Mouse (Mus musculus) heart, embryonic 11.5 days (tissue): ENCODE measurements at regions not wholly inside any gene's neighbourhood (a gene's known extent, or its start where the extent isn't known, plus 50 kb on each side); places are given as distances from the start of the nearest gene placed in this dataset.
A peak's percentile ranks its signal among the peaks of the same experiment; 100 is the strongest.

Source experiments
- ATAC-seq: fragments of 200-750 bp; cut with Nextera tagmentation; replicated peaks from 2 replicates; pipeline ENCODE4 v1.8.0; 2017; ENCODE audit warnings: moderate library complexity; ENCODE audit not compliant: insufficient number of reproducible peaks, low FRiP score, low TSS enrichment
- H3K27ac ChIP-seq: fragments of 300-500 bp; sonication (generic); 2 replicates; pipeline ENCODE4 v1.5.1; 2014; ENCODE audit warnings: mild to moderate bottlenecking, low read depth, low read length
- H3K27me3 ChIP-seq: fragments of 300-500 bp; sonication (generic); 2 replicates; pipeline ENCODE4 v1.6.1; 2014; ENCODE audit warnings: mild to moderate bottlenecking, low read length, mixed read lengths; ENCODE audit not compliant: control insufficient read depth, insufficient read depth
- H3K36me3 ChIP-seq: fragments of 300-500 bp; sonication (generic); 2 replicates; pipeline ENCODE4 v1.6.1; 2014; ENCODE audit warnings: mild to moderate bottlenecking, low read length, moderate library complexity, mixed read lengths; ENCODE audit not compliant: control insufficient read depth, insufficient read depth
- H3K4me1 ChIP-seq: fragments of 300-500 bp; sonication (generic); 2 replicates; pipeline ENCODE4 v1.6.1; 2014; ENCODE audit warnings: low read length; ENCODE audit not compliant: control insufficient read depth, insufficient read depth
- H3K4me2 ChIP-seq: fragments of 300-500 bp; sonication (generic); 2 replicates; pipeline ENCODE4 v1.6.1; 2014; ENCODE audit warnings: mild to moderate bottlenecking, moderate library complexity
- H3K4me3 ChIP-seq: fragments of 300-500 bp; sonication (generic); 2 replicates; pipeline ENCODE4 v1.5.1; 2014; ENCODE audit warnings: low read depth, low read length
- H3K9ac ChIP-seq: fragments of 300-500 bp; sonication (generic); 2 replicates; pipeline ENCODE4 v1.6.1; 2014; ENCODE audit warnings: mild to moderate bottlenecking, low read depth, low read length, moderate library complexity
- H3K9me3 ChIP-seq: fragments of 300-500 bp; sonication (generic); replicated peaks from 2 replicates; pipeline ENCODE4 v1.6.1; 2016; ENCODE audit warnings: low read length; ENCODE audit not compliant: control insufficient read depth
- WGBS: fragments of 180-500 bp; shearing (Covaris S2); extraction: QIAGEN DNeasy Blood & Tissue Kit; methylation state at CpG from one replicate; pipeline ENCODE4 v1.1.7; 2014; ENCODE audit not compliant: insufficient replicate concordance; 5-methylcytosine and 5-hydroxymethylcytosine counted together

DNA sequence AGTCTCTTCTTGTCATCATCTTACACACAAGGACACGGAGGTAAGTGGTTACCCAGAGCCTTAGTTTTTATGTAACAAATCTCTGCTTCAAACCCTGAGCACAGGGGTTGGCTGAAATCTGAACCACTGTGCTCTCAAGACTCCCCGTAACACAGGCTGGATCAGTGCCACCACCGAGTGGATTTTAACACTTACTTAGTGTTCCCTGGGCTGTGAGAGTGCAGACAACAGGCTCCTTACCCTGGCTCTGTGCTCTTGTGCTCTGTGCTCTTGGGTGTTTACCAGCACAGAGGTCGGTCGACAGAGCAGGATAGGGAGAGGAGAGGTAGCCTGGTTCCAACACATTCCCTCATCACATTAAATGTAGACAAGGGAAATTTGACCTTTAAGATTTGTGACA is 134.9 kb downstream of the Cartpt start:
- Histone ChIP-seq H3K27ac (no peak overlapping the region), H3K4me3 (no peak overlapping the region), H3K27me3 (no peaks in the 10 kb centered on the region), H3K4me2 (no peak overlapping the region), H3K36me3 (no peaks in the 10 kb centered on the region), H3K9ac (no peak overlapping the region), H3K9me3 (no peaks in the 10 kb centered on the region), H3K4me1 (peaks cover 17% of the 10 kb centered on the region)
- WGBS, result 28% methylated on average over 5 of the region's 5 CpGs
- no peak for ATAC-seq

DNA sequence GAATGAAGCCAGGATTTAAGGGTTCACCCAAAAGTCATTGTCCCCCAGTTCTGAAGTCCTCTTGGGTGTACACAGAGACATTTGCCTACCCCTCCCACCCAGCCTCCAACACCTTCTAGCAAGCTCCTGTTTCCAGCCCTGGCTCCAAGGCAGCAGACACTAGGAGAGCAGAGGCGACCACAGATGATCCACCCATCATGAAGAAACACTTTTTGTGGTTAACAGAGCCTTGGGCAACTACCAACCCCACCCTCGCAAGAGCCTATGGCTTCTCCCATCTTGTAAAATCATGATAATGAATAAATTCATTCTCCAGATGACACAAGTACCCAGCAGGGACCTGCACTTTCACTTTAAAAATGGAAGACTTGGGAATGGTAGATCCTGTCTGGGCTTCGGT is 136.1 kb downstream of the Cartpt start:
- no peak overlapping the region for H3K4me3 ChIP-seq
- ATAC-seq, result no peak
- H3K4me2 ChIP-seq, result no peak overlapping the region
- H3K27ac ChIP-seq, result no peak overlapping the region
- no peaks in the 10 kb centered on the region for H3K9me3 ChIP-seq
- H3K36me3 ChIP-seq, result no peaks in the 10 kb centered on the region
- peaks cover 19% of the 10 kb centered on the region for H3K4me1 ChIP-seq
- no peaks in the 10 kb centered on the region for H3K27me3 ChIP-seq
- H3K9ac ChIP-seq, result no peak overlapping the region
- 90% methylated on average over 3 of the region's 3 CpGs for WGBS

DNA sequence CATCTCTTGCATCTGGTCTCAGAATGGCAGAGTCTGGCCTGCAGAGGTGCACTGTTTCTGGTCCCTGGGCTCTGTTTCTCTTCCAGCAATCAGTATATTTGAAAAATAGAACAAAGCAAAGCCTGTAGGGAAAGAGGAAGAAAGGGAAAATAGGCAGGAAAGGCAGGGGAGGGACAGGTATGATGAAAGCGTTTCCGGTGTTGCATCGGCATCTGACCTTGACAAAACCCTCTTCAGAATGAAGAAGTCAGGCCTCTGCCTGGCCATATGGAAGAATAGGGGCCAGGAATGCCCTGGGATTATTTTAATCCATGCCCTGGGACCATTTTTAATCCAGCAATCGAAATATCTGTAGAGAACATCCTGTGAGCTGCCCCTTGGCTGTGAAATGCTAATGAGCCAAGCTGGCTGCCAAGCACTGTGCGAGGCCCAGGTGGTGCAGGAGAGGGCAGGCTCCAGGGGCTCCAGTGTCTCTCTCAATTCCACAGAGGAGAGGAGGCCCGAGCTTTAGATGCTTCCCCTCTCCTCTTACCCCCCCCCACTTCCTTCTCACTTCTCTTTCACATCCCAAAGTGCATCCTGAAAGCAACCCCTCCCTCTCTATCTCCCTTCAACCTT is 136.7 kb downstream of the Cartpt start:
- no peak overlapping the region for H3K4me2 ChIP-seq
- H3K4me3 ChIP-seq, result no peak overlapping the region
- H3K36me3 ChIP-seq, result no peaks in the 10 kb centered on the region
- H3K27ac ChIP-seq, result no peak overlapping the region
- H3K4me1 ChIP-seq, result peaks cover 19% of the 10 kb centered on the region
- H3K27me3 ChIP-seq, result no peaks in the 10 kb centered on the region
- WGBS, result 64% methylated on average over 6 of the region's 6 CpGs
- H3K9me3 ChIP-seq, result no peaks in the 10 kb centered on the region
- no peak overlapping the region for H3K9ac ChIP-seq
- ATAC-seq, result no peak

GRCm38 (mm10) chr13:99761843-99762242 is 139.0 kb downstream of the Cartpt start:
- ATAC-seq, result 0 out of 2 replicates have a peak, but pooled peaks have one; percentile 42
- peak overlapping the region; percentile 54; the same call in 1 of the 2 replicates for H3K27ac ChIP-seq
- no peaks in the 10 kb centered on the region for H3K36me3 ChIP-seq
- no peak overlapping the region for H3K9ac ChIP-seq
- H3K27me3 ChIP-seq, result no peaks in the 10 kb centered on the region
- H3K4me2 ChIP-seq, result peak overlapping the region; percentile 5; the same call in 1 of the 2 replicates
- H3K4me3 ChIP-seq, result no peak overlapping the region
- H3K9me3 ChIP-seq, result no peaks in the 10 kb centered on the region
- peaks cover 19% of the 10 kb centered on the region for H3K4me1 ChIP-seq
- WGBS, result 46% methylated on average over 9 of the region's 9 CpGs

DNA sequence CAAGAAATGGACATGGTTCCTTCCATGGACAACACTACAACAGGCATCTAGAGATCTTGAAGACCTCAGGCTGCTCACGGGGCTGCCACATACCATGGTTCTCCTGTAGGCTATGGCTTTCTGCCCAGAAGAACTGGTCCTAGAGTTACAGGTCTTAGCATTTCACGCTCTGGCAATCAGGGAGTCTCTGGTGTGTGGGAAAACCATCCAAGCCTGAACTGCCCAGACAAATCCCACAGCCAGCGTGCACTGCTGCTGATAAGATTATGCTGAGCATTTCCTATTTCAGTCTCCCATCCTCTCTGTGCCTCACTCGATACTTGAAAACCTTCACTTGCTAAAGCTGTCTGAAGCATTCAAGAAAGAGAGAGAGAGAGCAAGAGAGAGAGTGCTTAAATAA is 139.5 kb downstream of the Cartpt start:
- no peak overlapping the region for H3K27ac ChIP-seq
- 11% methylated on average over 4 of the region's 4 CpGs for WGBS

GRCm38 (mm10) chr13:99760646-99761045 is 140.2 kb downstream of the Cartpt start:
- peaks cover 11% of the 10 kb centered on the region for H3K4me1 ChIP-seq

More for the DNA sequence above, 139.5 kb downstream of the Cartpt start:
- no peak overlapping the region for H3K9ac ChIP-seq
- peak overlapping the region; percentile 5; the same call in 1 of the 2 replicates for H3K4me2 ChIP-seq
- no peaks in the 10 kb centered on the region for H3K9me3 ChIP-seq
- peak; percentile 31; the same call in 1 of the 2 replicates for ATAC-seq
- H3K4me1 ChIP-seq, result peaks cover 16% of the 10 kb centered on the region
- no peak overlapping the region for H3K4me3 ChIP-seq
- no peaks in the 10 kb centered on the region for H3K36me3 ChIP-seq
- no peaks in the 10 kb centered on the region for H3K27me3 ChIP-seq

GRCm38 (mm10) chr13:99759256-99760044 is 141.4 kb downstream of the Cartpt start:
- no peak overlapping the region for H3K27ac ChIP-seq
- no peaks in the 10 kb centered on the region for H3K9me3 ChIP-seq
- WGBS, result 75% methylated on average over 10 of the region's 10 CpGs
- H3K9ac ChIP-seq, result no peak overlapping the region
- H3K4me3 ChIP-seq, result no peak overlapping the region
- no peaks in the 10 kb centered on the region for H3K36me3 ChIP-seq
- H3K27me3 ChIP-seq, result no peaks in the 10 kb centered on the region
- H3K4me1 ChIP-seq, result peaks cover 12% of the 10 kb centered on the region
- ATAC-seq, result no peak
- no peak overlapping the region for H3K4me2 ChIP-seq

More at GRCm38 (mm10) chr13:99760646-99761045, 140.2 kb downstream of the Cartpt start:
- H3K36me3 ChIP-seq, result no peaks in the 10 kb centered on the region
- WGBS, result 74% methylated on average over 4 of the region's 4 CpGs
- H3K9ac ChIP-seq, result no peak overlapping the region
- H3K4me3 ChIP-seq, result no peak overlapping the region
- H3K9me3 ChIP-seq, result no peaks in the 10 kb centered on the region
- no peak overlapping the region for H3K27ac ChIP-seq
- H3K27me3 ChIP-seq, result no peaks in the 10 kb centered on the region
- no peak overlapping the region for H3K4me2 ChIP-seq
- ATAC-seq, result no peak

DNA sequence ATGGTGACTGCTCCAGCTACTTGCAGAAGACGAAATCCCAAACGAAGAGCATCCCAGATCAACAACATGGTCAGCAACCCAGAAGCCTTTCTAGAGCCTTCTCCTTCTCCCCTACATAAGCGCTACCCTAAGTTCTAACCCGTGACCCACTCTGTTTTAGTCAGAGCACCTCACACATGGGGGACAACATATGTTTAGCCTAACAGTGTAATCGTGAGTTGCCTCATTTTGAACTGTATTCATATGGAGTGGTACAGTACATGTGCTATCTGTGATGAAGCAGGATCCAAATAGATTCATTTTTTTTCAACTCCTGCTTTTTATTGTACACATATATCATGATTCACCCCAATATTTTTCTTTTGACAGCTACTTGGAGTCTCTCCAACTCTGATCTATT is 146.2 kb downstream of the Cartpt start:
- Histone ChIP-seq H3K4me3 (no peak overlapping the region), H3K27me3 (no peaks in the 10 kb centered on the region), H3K27ac (no peak overlapping the region), H3K4me1 (0 out of 2 replicates have a peak, but pooled peaks cover 3% of the 10 kb centered on the region), H3K36me3 (no peaks in the 10 kb centered on the region), H3K9me3 (no peaks in the 10 kb centered on the region), H3K9ac (no peak overlapping the region), H3K4me2 (no peak overlapping the region)
- 88% methylated on average over 5 of the region's 5 CpGs for WGBS
- ATAC-seq, result no peak
